Mouse (Mus musculus) embryo, embryonic 9.5 days (tissue): ENCODE results near the gene Gpat3.

Source experiments
- DNase-seq: peaks from one replicate; pipeline ENCODE4 v3.0.0-alpha.2; 2017; ENCODE audit errors: extremely low spot score

Gene Gpat3

DNA sequence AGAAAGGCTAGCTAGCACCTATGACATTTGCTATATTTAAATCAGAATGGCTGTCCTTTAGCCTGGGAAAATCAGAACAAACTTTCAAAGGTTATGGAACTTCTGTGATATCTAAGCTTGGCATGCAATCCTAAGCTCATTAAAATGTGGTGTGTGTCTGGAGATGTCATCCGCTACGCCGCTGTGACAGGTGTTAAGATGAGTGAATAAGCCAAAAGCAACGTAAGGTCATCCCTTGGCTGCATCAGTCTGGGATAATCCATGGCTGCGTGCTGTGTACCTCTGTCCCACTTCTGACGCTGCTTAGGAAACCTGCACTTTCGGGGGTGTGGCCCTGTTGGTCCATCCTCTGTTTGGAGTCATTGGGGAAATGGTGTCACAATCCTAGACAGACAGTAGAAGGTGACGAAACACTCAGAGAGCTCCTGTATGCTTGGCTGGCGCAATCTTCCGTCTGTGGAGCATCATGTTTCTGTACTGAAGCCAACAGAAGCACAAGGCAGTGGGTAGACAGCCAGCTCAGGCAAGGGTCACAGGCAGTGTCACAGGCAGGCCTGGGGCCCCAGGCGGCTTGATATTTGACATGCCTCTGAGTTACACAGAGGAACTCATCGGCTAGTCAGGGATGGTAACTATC, 15.0 kb downstream of the Gpat3 start:
- no peak for DNase-seq

DNA sequence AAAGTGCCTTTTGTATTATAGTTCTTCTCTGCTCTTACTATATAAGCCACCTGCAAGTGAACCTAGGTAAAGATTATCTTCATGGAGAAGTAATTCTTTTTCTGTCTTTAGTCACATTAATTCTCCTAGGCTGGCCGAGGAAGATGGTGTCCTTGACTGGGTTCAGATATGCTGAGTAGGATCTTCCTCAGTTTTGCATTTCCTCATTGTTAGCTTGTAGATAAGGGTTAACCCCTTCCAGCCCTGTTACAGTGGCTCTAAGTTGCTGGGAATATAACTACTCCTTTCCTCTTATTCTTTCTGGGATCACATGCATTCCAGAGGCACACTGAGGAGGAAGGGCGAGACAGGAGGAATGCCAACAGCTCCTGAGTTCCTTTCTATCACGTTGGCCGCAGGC, 15.6 kb downstream of the Gpat3 start:
- DNase-seq: no peak

DNA sequence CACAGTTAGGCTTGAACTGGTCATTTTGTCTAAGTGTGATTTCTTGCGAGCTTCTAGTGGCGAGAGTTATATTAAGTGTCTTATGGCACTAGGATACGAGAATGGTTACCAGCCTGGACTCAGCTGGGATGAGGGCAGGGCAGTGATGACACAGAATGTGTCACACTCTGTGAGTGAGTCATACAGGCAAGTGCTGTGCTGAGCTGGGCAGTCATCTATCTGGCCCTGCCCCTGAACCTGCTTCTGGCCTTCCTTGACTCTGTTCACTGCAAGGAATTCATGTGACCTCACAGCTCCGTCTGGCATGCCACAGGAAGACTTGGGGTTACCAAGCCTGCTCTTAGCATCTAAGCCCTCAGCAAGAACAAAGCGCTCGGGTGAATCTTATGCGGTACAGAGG, 16.3 kb downstream of the Gpat3 start:
- DNase-seq: no peak

DNA sequence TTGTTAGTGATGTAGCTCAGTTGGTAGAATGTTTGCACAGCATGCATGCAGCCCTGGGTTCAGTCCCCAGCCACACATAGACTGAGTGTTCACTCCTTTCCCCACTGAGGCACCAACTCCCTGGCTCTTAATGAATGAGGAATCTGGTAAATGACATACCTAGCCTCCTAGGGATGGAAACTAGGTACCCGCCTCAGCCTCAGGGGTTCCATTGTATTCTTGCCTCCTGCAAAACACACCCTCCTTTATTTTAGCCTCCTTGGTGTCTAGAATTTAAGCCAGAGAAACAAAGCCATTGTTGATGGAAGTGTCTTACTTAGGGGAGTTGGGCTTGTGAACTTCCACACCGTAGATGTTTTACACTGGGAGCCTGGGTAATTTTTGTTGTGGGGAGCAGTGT, 17.6 kb downstream of the Gpat3 start:
- DNase-seq: no peak

DNA sequence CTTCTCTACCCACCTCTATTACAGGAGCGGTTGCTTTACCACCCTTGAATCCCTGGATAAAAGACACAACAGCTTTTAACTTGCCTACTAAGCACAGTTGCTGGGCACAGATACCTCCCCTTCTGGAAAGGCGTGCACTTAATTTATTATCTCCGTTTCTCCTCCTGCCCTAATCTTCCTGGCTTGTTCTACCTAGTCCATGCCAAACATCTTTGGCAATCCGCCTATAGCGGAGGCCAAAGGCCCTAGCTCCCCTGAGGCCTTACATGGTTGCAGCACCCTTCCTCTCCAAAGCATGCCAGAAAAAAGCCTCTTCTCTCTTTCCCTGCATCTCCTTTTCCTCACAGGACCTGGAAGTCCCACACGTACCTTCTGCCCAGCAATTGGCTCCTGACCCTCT, 18.9 kb downstream of the Gpat3 start:
- no peak for DNase-seq

DNA sequence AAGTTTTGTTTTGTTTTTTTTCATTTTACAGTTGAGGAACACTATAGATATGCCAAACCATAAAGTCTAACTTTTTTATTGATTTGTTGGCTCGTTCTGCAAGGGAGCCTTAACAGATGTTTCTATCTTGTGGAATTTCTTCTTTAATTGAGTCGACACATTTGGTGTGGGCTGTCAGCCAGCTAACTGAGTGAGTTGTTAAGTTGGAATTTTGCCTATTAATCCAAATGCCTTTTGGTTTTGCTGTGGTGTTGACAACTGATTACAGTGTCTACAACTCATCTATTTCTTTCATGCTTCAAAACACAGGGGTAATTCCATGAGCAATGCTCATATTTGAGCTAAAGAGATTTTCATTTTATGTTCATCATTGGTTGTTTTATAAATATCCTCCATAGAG, 20.7 kb downstream of the Gpat3 start:
- DNase-seq: no peak

DNA sequence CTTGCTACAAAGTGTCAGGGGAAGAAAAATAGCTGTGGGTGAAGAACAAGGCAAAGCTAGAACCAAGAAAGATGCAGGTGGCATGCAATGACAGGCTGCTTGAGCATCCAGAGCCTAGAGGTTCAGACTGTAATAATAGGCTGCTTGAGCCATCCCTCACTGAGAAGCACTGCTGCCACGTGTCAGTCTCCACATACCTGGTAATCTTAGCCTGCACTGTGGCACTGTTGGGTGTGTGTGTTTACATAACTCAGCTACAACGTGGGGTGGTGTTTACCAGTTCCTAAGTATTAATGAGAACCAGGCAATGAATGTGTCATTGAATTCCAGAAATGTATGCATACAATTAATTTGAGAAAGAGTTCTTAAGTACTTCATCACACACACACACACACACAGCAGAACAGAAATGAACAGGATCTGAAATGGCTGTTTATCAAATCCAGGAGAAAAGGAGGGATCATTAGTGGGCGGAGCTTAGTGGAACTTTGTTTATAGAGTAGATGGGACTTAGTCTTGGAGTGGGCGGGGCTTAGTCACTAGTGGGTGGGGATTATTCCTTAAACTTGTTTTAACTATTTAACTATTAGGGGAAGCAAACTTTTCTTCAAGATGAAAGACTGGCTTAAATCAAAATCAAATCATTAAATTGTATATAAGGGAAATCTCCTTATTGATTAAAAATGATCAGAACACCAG, 23.8 kb downstream of the Gpat3 start:
- no peak for DNase-seq

DNA sequence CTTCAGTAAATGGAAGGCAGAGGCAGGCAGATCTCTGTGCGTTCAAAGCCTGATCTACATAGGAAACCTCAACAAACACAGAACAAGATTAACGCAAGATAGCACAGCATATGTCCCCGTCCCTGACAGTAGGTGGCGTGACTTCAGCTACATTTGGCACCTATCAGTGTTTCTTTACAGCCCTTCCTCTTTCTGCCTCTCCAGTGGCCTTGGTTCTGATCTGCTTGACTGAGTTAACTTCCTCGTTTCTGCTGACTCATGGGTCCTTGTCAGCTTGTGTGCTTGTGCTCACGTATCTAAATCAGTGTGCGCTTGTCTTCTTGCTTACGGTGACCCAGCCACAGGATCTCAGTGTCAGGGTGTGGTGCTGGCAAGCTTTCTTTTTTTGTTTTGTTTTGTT, 26.5 kb downstream of the Gpat3 start:
- DNase-seq: no peak

DNA sequence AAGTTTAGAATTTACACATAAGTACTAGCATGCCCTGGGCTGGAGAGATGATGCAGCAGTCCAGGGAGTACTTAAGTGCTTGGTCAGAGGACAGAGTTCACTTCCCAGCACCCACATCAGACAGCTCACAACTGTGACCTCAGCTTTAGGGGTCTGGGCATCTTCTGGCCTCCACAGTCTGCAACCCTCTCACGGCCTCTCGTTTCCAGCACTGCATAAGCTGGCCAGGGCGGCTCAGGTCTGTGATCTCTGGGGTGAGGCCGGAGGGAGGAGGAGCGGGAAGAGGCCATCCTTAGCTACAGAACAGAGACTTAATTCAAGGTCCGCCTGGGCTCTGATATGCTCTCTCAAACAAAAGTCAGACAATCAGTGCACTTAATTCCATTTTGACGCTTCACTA, 29.2 kb downstream of the Gpat3 start:
- no peak for DNase-seq

DNA sequence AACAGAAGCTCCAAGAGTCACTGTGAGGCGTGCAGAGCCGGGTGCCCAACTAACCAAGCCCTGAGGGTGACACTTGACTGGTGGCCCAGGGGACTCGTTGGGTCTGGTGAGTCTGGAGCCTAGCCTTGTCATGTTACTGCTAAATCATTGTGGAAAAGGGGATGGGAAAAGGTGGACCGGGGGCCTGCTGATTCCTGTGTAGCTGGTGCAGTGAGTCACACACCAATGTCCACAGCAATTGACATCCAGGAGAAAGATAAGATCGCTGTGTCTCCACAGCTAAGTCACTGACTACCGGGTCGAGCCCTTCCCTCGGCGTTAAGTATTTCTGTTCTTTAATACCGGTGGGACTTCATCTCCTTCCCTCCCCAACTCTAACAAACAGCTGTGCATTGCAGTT, 29.7 kb downstream of the Gpat3 start:
- DNase-seq: no peak

DNA sequence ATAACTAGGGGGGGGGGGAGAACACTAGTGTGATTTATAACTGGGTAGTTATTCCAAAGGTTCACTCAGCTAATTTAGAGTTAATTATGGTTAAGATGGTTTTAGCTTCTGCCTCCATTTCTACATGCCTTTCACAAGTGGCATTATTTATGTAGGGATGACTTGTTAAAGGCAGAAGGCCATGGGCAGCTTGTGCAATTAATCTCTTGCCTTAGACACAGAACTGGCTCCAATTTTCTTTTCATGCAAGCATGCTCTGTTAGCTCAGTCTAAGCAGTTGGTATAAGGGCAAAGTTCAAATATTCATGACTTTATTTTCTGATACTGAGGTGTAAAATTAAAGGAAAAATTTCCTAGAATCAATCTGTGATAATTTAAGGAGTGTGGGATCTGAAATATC, 31.5 kb downstream of the Gpat3 start:
- no peak for DNase-seq

DNA sequence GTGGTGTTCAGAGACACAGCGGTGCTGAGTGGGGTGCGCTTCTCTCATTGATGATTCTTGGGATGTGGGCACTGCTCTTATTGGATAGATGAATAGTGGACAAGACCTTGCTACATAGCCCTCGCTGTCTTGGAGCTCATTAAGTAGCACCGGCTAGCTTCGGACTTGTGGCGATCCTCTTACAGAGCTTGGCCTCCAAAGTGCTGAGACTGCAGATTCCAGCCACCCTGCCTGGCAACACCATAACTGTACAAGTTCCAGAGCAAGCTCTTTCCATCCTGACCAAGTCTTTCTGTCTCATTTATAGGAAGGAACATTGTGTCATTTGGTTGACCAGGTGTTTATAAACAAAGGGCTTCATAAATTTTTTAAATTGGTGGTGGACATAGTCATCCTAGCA, 39.7 kb downstream of the Gpat3 start:
- no peak for DNase-seq

DNA sequence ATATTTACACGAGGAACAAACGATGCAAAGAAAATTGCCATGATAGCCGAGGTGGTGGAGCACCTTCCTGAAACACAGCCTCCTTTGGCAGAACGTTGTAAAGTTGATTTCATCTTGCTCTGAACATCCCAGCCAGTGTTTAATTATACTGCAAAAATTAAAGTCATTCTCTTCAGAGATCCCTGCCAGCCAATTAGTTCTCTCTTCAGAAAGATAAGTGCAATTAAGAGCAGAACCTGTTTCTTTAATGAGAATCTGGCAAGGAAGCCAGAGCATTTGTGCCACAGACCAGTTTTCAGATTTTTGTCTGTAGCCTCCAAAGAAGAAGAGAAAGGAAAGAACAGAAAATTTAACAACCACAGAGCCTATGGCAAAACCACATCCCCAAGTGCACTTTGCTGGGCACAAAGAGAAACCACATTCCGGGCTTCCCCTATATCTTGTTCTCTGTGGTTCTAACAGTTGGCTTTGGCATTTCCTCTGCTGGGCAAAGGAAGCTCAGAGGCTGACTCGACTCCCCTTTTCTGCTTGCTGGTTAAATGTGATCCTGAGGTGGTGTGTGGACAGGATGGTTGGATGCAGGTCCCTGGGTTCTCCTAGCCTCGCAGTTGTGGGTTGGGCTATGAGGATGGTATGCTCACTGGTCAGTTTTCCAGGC, 40.9 kb downstream of the Gpat3 start:
- no peak for DNase-seq

DNA sequence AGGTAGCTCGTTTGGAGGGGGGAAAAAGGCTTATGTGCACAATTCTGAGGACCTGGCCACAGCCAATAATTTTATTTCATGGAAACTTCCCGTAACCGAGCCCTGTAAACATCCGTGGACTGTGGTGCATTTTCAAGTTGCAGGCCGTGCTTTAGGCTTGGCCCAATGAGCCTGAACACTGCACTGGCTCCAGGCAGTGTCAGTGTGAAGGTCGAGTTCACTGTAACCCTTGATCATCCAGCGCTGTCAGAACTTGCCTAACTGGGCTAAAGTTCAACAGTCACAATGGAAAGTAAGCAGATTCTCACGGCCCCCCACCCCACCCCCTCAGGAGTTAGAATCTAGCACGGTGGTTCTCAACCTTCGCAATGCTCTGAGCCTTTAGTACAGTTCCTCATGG, 50.7 kb downstream of the Gpat3 start:
- DNase-seq: no peak

DNA sequence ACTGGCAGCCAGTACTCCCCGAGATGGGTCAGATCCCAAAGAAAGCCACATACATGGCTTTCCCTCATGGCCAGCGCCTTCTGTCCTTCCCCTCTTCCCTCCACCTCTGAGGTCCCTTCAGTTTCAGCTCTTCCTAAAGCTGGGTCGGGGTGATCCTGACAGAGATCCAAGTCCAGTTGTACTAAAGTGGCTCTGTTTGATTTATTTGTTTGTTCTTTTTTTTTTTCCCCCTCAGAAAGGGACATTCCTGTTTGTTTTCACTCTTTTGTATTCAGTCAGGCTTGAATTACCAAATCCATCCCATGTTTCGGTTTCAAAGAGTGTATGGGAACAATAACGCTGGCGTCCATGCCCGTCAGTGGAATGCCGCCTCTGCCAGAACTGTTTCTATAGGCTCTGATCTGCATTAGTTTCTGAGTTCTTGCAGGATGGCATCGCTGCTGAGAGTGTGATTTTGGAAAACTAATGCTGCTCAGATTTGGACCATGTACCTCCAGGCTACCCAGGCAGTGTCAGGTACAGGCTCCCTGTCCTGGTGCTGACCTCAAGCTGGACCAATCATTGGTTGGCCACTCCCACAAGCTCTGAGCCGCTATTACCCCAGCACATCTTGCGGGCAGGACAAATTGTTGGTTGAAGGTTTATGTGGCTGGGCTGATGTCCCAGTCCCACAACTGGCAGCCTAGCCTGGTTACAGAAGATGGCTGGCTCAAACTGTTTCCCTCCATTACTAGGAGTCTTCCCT, 54.4 kb downstream of the Gpat3 start:
- DNase-seq: no peak

DNA sequence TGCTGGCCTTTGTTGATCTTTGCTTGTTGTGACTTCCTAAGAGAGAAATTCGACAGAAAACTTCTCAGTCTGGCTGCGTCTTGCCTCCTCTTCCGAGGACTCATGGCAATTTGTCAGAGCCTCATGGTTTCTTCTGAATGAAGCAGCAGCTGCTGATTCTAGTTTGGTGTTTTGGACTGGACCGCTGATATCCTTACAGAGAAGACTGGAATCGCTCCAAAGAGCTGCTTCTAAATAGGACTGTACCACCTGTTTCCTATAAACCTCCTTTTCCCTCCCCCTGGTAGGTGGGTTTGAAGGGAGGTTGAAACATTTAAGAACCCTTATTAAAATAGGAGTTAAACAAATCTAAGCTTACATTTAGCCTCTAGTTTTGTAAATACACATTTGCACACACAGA, 55.5 kb downstream of the Gpat3 start:
- no peak for DNase-seq

DNA sequence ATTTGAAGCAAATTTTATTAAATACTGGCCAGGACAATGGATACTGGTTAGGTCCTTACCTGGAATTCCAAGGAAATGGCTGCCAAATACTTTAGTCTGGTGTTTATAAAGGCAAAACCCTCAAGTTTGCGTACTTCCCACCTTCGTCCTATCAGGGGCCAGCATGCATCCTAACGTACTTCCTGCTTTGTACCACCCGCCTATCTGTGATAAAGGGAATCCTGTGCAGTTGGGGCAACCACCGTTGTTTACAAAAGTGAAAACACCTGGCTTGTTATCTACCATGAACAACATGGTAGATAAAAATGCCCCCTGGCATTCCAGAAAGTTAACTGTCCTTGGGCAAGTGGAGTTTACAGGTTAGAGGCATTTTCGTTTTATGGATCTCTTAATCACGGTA, 63.0 kb downstream of the Gpat3 start:
- no peak for DNase-seq

DNA sequence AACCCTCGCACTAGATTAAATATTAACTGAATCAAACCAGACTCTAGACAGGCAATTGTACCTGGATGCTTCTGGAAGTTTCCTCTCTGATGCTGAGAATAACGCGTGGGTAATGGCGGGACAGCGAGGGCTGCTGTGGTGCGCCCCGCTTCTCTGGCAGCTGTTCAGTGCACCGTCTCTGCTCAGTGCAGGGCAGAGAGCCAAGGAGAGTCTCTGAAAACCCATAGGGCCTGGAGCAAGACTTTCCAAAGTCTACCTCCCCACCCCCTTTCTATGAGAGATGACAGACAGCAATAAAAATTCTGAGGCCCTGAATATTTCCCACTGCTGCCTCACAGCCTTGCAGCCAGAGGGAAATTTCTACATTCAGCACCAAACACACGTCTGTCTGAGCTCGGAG, 63.4 kb downstream of the Gpat3 start:
- DNase-seq: no peak

DNA sequence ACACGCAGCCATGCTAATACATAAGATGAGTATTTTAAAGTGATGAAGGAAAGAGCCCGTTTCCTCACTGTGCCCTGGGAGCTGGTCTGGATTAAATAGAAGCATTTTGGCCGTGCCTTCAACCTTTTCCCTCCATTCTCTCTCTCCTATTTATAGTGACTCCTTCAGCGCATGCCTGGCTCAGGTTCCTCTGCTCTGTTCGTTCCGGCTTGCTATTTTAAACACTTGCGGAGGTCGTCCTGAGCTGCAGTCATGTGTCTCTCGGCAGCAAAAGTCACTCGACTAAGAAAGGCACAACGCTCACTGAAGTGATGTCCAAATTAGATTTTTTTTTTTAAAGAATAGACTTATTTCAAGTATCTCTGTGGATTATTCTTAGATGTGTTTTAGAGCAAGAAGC, 64.2 kb downstream of the Gpat3 start:
- DNase-seq: no peak

DNA sequence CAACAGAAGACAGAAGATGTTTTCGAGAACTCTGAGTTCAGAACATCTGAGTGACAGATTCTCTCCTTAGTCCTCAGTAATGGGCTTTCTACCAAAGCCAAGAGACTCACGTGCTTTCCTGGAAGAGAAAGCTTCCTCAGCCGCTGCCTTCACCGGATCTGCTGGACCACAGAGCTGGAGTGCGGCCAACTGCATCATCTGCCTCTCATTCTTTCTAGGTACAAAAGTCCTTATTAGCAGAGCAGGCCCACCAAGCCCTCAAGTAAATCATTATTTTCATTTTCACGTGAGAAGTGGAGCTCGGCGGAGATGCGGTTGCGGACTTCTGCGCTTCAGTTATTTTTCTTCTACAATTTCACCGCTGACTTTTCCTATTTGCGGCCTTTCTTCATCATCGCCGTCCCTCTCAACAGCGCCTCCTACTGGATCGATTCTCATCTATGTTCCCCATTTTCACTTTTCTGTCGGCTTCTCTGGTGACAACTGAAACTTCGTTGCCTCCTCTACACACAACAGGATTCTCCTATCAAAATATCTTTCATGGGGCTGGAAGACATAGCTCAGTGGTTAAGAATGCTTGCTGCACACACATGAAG, 66.1 kb downstream of the Gpat3 start:
- no peak for DNase-seq

DNA sequence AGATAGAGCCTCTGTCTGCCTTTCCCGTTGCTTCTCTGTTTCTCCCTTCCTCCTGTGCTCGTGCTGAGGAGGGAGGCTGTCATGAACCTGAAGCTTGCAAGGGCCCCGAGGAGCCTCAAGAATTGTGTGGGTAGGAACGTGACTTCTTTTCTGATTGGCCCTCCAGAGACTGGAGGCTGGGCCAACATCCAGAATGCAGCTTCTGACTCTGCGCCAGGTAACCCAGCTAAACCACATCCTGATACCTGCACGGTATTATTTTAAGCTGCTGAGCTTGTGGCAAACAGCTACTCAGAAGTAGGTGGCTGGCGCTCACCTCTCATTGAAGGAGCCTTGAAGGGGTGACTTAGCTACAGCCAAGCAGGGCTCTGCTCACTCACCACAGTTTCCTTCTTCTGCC, 66.9 kb downstream of the Gpat3 start:
- DNase-seq: no peak

DNA sequence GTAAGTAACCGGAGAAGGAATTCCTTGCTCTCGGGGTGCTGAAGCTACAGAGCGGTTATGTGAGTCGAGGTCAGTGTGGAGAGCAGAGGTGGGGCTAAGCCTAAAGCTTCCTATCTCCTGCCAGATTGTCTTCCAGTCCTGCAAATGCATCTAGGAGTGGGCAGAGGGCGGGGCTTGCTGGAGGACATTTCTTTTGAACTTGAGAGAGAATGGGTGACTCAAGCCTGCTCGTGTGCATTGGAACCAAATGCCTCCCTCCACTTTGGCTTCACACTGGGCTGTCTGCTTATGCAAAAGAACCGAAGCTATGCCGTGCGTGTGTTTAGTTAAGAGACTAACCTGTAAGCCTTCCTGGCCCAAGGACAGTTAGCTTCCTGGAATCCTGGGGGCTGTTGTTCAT, 67.8 kb downstream of the Gpat3 start:
- DNase-seq: no peak
